Mouse (Mus musculus) T-helper 2 cell (primary cell): ENCODE data around the gene 4930438A08Rik.
"Not testable (repeated sequence)": the region's sequence is repeated elsewhere in the genome, so short reads cannot be mapped to it uniquely, and the experiment has no call there.

Source experiments
- in situ Hi-C: fragments of 300-600 bp; cut with MboI, MseI; formaldehyde crosslinking; loops from one replicate; pipeline ENCODE4 v1.15.1; 2025; ENCODE audit warnings: high pct_unique_total_duplicates

Gene 4930438A08Rik

GRCm38 (mm10) chr11:58274572-58274971 is at the start of gene 4930438A08Rik:
Gene 4930438A08Rik, plus strand, starts transcription at chr11:58274799.
- in situ Hi-C loops: no loop called here

GRCm38 (mm10) chr11:58224872-58225271 is 49.7 kb upstream of the 4930438A08Rik start:
- in situ Hi-C loops: not testable (repeated sequence)

GRCm38 (mm10) chr11:58225655-58226054 is 48.9 kb upstream of the 4930438A08Rik start:
- in situ Hi-C loops: no loop called here

GRCm38 (mm10) chr11:58226425-58226824 is 48.2 kb upstream of the 4930438A08Rik start:
- in situ Hi-C loops: no loop called here

- in situ Hi-C loops: not testable (repeated sequence)
Measured at GRCm38 (mm10) chr11:58228021-58228420, 46.6 kb upstream of the 4930438A08Rik start.

GRCm38 (mm10) chr11:58230396-58230910 is 44.1 kb upstream of the 4930438A08Rik start:
- in situ Hi-C loops: loop anchor here (5.0 kb wide), 1 partner anchor 33 kb away; the partner anchor contains the start of genes Igtp and Irgm2

GRCm38 (mm10) chr11:58231156-58231555 is 43.4 kb upstream of the 4930438A08Rik start:
- in situ Hi-C loops: loop anchor here (5.0 kb wide), 1 partner anchor 34 kb away; the partner anchor contains the start of genes Igtp and Irgm2

- in situ Hi-C loops: loop anchor here (5.0 kb wide), 1 partner anchor 37 kb away; the partner anchor contains the start of genes Igtp and Irgm2
Measured at GRCm38 (mm10) chr11:58234551-58234950, 40.0 kb upstream of the 4930438A08Rik start.

GRCm38 (mm10) chr11:58235152-58235551 is 39.4 kb upstream of the 4930438A08Rik start:
- in situ Hi-C loops: no loop called here

- in situ Hi-C loops: no loop called here
Measured at GRCm38 (mm10) chr11:58238840-58239791, 35.5 kb upstream of the 4930438A08Rik start.

- in situ Hi-C loops: no loop called here
Measured at GRCm38 (mm10) chr11:58247294-58247693, 27.3 kb upstream of the 4930438A08Rik start.

- in situ Hi-C loops: no loop called here
Measured at GRCm38 (mm10) chr11:58249203-58249981, 25.2 kb upstream of the 4930438A08Rik start.

- in situ Hi-C loops: no loop called here
Measured at GRCm38 (mm10) chr11:58250550-58250949, 24.0 kb upstream of the 4930438A08Rik start.

GRCm38 (mm10) chr11:58254411-58254810 is 20.2 kb upstream of the 4930438A08Rik start:
- in situ Hi-C loops: no loop called here

GRCm38 (mm10) chr11:58257816-58258215 is 16.8 kb upstream of the 4930438A08Rik start:
- in situ Hi-C loops: no loop called here

GRCm38 (mm10) chr11:58260156-58260555 is 14.4 kb upstream of the 4930438A08Rik start:
- in situ Hi-C loops: no loop called here

GRCm38 (mm10) chr11:58261826-58262225 is 12.8 kb upstream of the 4930438A08Rik start:
- in situ Hi-C loops: no loop called here

GRCm38 (mm10) chr11:58262336-58262735 is 12.3 kb upstream of the 4930438A08Rik start:
- in situ Hi-C loops: no loop called here

- in situ Hi-C loops: no loop called here
Measured at GRCm38 (mm10) chr11:58263516-58263915, 11.1 kb upstream of the 4930438A08Rik start.

- in situ Hi-C loops: no loop called here
Measured at GRCm38 (mm10) chr11:58264546-58264945, 10.1 kb upstream of the 4930438A08Rik start.

- in situ Hi-C loops: no loop called here
Measured at GRCm38 (mm10) chr11:58268285-58268684, 6.3 kb upstream of the 4930438A08Rik start.

- in situ Hi-C loops: no loop called here
Measured at GRCm38 (mm10) chr11:58275756-58276155, 1.2 kb downstream of the 4930438A08Rik start.
